Mouse (Mus musculus): ENCODE data around the gene Qpctl. TPM values are rescaled to one million over a fixed set of nuclear protein-coding genes. Genes with fewer than 3 reads are reported as not detected.
A peak's percentile ranks its signal among the peaks of the same experiment; 100 is the strongest.

Qpctl gene
- polyA plus RNA-seq, 1 experiment from 2014 or later, result 6.4 TPM

DNA sequence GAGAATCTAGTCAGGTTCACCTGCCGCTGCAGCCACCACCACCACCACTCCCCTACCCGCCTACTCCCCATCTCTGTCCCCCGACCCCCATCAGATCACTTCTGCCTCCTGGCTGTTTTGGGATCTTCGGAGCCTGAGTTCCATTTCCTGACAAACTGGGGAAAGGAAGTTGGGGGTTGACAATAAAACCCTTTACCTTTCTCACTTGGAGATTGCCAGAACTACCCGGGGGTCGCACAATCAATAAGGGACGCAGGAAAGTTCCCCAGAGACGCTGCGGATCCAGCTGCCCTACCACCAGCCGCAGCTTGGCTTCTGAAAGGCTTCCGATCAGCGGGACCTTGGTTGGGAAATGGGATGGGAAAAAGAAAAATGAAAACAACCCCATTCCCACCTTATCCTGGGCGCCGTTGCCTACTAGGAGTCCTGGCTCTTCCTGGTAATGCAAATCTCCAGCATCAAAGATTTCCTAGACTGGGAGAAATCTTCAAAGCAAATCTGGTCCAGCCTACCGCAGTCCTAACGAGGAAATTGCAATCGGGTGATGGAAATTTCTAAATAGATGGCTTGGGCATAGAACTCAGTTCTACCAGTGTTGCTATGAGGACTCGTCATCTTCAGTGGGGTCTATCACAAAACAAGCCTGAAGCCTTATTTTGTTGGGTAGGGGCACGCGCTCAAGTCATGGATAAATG is 764 bp downstream of the Qpctl start:
- WGBS (ENCODE audit: insufficient replicate concordance), result 14% methylated on average over 20 of the region's 20 CpGs
- Histone ChIP-seq H3K9me3 (replicated peaks; ENCODE audit: control insufficient read depth, low read length) (no peaks in the 10 kb centered on the region), H3K4me1 (ENCODE audit: control insufficient read depth, insufficient read depth, low read length) (peaks cover 14% of the 10 kb centered on the region), H3K27ac (ENCODE audit: low read depth, low read length) (peak overlapping the region; percentile 73; the same call in 1 of the 2 replicates), H3K9ac (ENCODE audit: low read depth, low read length) (peak overlapping the region; percentile 66), H3K27me3 (ENCODE audit: control insufficient read depth, insufficient read depth, low read length) (no peaks in the 10 kb centered on the region), H3K4me3 (ENCODE audit: low read depth, low read length) (peak overlapping the region; percentile 70), H3K36me3 (ENCODE audit: control insufficient read depth, insufficient read depth, low read length) (peaks cover 14% of the 10 kb centered on the region), H3K4me2 (peak overlapping the region; percentile 79)
- no peak for ATAC-seq (replicated peaks; ENCODE audit: insufficient number of reproducible peaks, low FRiP score, low TSS enrichment)

DNA sequence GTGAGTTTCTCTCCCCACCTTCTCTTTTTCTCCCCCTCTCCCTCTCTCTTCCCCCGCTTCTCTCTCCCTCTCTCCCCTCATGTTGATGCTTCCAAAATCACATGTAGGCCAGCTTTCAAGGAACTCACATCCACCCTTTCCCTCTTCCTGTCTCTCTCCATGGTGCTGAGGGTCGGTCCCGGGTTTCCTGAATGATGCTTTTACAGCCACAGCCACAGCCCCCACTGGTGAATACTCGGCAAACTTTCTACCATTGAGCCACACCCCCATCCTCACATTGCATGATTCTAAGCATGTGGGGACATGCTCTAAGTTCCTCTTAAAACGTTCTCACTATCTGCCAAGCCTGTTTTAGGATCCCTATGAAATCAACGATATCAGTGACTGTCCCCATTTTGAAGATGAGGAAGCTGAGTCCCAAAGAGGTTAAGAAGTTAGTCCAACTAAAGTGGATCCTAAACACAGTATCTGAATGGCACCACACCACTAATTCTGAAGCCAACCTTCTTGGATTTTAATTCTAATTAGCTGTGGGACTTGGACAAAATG is 1.5 kb downstream of the Qpctl start:
- no peaks in the 10 kb centered on the region for H3K27me3 ChIP-seq (ENCODE audit: control insufficient read depth, insufficient read depth, low read length)
- H3K27ac ChIP-seq (ENCODE audit: low read depth, low read length), result no peak overlapping the region
- H3K4me1 ChIP-seq (ENCODE audit: control insufficient read depth, insufficient read depth, low read length), result peaks cover 14% of the 10 kb centered on the region
- WGBS (ENCODE audit: insufficient replicate concordance), result 46% methylated on average over 6 of the region's 6 CpGs
- no peaks in the 10 kb centered on the region for H3K9me3 ChIP-seq (replicated peaks; ENCODE audit: control insufficient read depth, low read length)
- no peak overlapping the region; the same call in 1 of the 2 replicates for H3K4me2 ChIP-seq
- no peak for ATAC-seq (replicated peaks; ENCODE audit: insufficient number of reproducible peaks, low FRiP score, low TSS enrichment)
- H3K36me3 ChIP-seq (ENCODE audit: control insufficient read depth, insufficient read depth, low read length), result peaks cover 7% of the 10 kb centered on the region; the same call in 1 of the 2 replicates
- no peak overlapping the region for H3K4me3 ChIP-seq (ENCODE audit: low read depth, low read length)
- H3K9ac ChIP-seq (ENCODE audit: low read depth, low read length), result no peak overlapping the region

DNA sequence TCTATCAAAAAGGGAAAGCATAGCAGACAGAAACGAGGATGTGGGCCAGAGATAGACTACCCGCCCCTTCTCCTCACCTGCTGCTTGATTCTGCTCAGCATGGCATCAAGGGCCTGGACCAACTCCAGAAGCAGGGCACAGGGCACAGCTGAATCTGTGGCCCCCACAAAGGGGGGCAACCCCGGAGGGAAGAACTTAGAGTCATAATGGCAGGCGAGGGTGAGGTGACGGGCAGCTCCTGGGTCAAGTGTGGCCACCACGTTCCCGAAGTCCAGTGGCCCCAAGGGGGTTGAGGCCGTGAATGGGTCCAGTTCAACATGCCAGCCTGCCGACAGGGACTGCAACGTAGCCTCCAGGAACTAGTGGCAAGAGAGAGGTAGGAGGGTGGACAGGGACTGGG is 2.3 kb downstream of the Qpctl start:
- Histone ChIP-seq H3K4me1 (ENCODE audit: control insufficient read depth, insufficient read depth, low read length) (peaks cover 14% of the 10 kb centered on the region), H3K27ac (ENCODE audit: low read depth, low read length) (no peak overlapping the region), H3K27me3 (ENCODE audit: control insufficient read depth, insufficient read depth, low read length) (no peaks in the 10 kb centered on the region), H3K4me3 (ENCODE audit: low read depth, low read length) (no peak overlapping the region), H3K9ac (ENCODE audit: low read depth, low read length) (no peak overlapping the region), H3K4me2 (no peak overlapping the region), H3K9me3 (replicated peaks; ENCODE audit: control insufficient read depth, low read length) (no peaks in the 10 kb centered on the region), H3K36me3 (ENCODE audit: control insufficient read depth, insufficient read depth, low read length) (peaks cover 5% of the 10 kb centered on the region; the same call in 1 of the 2 replicates)
- no peak for ATAC-seq (replicated peaks; ENCODE audit: insufficient number of reproducible peaks, low FRiP score, low TSS enrichment)
- WGBS (ENCODE audit: insufficient replicate concordance), result 85% methylated on average over 10 of the region's 10 CpGs

DNA sequence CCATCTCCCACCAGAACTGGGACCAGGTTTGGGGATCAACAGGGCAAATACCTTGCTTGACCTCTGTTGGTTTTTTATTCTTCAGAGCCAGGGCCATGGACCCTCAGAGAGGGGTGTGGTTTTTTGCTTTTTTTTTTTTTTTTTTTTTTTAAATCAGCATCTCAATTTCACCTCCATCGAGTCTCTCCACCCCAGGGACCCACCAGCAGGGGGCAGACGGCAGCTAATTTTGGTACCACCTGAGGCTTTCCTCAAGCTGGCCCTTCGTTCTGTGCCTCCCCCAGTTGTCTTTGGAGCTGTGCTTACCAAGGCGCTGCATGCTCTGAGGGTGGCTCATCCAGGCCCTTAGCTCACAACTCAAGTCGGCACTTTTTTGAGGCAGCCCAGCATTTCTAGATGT is 11.7 kb downstream of the Qpctl start:
- Histone ChIP-seq H3K4me3 (ENCODE audit: low read depth, low read length) (no peak overlapping the region), H3K9ac (ENCODE audit: low read depth, low read length) (no peak overlapping the region), H3K36me3 (ENCODE audit: control insufficient read depth, insufficient read depth, low read length) (peaks cover 32% of the 10 kb centered on the region), H3K4me1 (ENCODE audit: control insufficient read depth, insufficient read depth, low read length) (no peaks in the 10 kb centered on the region), H3K27ac (ENCODE audit: low read depth, low read length) (no peak overlapping the region), H3K9me3 (replicated peaks; ENCODE audit: control insufficient read depth, low read length) (no peaks in the 10 kb centered on the region), H3K4me2 (no peak overlapping the region), H3K27me3 (ENCODE audit: control insufficient read depth, insufficient read depth, low read length) (no peaks in the 10 kb centered on the region)
- no peak for ATAC-seq (replicated peaks; ENCODE audit: insufficient number of reproducible peaks, low FRiP score, low TSS enrichment)
- 47% methylated on average over 5 of the region's 5 CpGs for WGBS (ENCODE audit: insufficient replicate concordance)

DNA sequence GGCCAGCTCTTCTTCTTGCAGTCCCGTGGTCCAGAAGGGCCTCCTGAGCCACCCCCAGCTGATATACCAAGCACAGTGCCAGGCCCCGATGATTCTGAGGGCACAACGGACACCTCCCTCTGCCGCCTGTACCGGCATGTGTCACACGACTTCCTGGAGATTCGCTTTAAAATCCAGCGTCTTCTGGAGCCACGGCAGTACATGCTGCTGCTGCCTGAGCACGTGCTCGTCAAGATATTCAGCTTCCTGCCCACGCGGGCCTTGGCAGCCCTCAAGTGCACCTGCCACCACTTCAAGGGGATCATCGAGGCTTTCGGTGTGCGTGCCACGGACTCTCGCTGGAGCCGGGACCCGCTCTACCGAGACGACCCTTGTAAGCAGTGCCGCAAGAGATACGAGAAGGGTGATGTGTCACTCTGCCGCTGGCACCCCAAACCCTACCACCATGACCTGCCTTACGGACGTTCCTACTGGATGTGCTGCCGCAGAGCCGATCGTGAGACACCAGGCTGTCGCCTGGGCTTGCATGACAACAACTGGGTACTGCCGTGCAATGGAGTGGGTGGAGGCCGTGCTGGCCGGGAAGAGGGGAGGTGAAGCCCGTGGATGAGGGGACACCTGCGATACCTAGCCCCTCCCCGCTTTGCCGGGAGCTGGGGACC is 12.3 kb downstream of the Qpctl start:
- H3K4me2 ChIP-seq, result no peak overlapping the region
- H3K36me3 ChIP-seq (ENCODE audit: control insufficient read depth, insufficient read depth, low read length), result peaks cover 32% of the 10 kb centered on the region
- 87% methylated on average over 38 of the region's 38 CpGs for WGBS (ENCODE audit: insufficient replicate concordance)
- H3K4me1 ChIP-seq (ENCODE audit: control insufficient read depth, insufficient read depth, low read length), result peaks cover 3% of the 10 kb centered on the region; the same call in 1 of the 2 replicates
- H3K27ac ChIP-seq (ENCODE audit: low read depth, low read length), result no peak overlapping the region
- H3K27me3 ChIP-seq (ENCODE audit: control insufficient read depth, insufficient read depth, low read length), result no peaks in the 10 kb centered on the region
- no peak for ATAC-seq (replicated peaks; ENCODE audit: insufficient number of reproducible peaks, low FRiP score, low TSS enrichment)
- H3K9ac ChIP-seq (ENCODE audit: low read depth, low read length), result no peak overlapping the region
- H3K4me3 ChIP-seq (ENCODE audit: low read depth, low read length), result no peak overlapping the region
- no peaks in the 10 kb centered on the region for H3K9me3 ChIP-seq (replicated peaks; ENCODE audit: control insufficient read depth, low read length)

DNA sequence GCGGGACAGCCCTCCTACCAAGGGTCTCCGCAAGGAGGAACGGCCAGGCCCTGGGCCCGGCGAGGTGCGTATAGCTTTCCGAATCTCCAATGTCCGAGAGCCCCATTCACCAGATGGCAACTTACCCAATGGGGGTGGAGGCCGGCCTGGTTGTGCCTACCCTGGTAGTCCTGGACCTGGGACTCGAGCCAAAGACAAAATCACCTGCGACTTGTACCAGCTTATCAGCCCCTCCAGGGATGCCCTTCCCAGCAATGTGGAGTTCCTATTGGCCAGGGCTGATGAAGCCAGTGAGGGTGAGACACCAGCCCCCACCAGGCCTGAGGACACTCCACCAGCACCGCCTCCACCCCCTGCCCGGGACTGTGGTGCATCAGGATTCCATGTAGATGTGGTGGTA is 12.9 kb downstream of the Qpctl start:
- Histone ChIP-seq H3K36me3 (ENCODE audit: control insufficient read depth, insufficient read depth, low read length) (peaks cover 32% of the 10 kb centered on the region), H3K4me1 (ENCODE audit: control insufficient read depth, insufficient read depth, low read length) (peaks cover 5% of the 10 kb centered on the region; the same call in 1 of the 2 replicates), H3K27me3 (ENCODE audit: control insufficient read depth, insufficient read depth, low read length) (no peaks in the 10 kb centered on the region), H3K4me2 (no peak overlapping the region), H3K9ac (ENCODE audit: low read depth, low read length) (no peak overlapping the region), H3K9me3 (replicated peaks; ENCODE audit: control insufficient read depth, low read length) (no peaks in the 10 kb centered on the region), H3K27ac (ENCODE audit: low read depth, low read length) (no peak overlapping the region), H3K4me3 (ENCODE audit: low read depth, low read length) (no peak overlapping the region)
- ATAC-seq (replicated peaks; ENCODE audit: insufficient number of reproducible peaks, low FRiP score, low TSS enrichment), result no peak
- 98% methylated on average over 13 of the region's 13 CpGs for WGBS (ENCODE audit: insufficient replicate concordance)

DNA sequence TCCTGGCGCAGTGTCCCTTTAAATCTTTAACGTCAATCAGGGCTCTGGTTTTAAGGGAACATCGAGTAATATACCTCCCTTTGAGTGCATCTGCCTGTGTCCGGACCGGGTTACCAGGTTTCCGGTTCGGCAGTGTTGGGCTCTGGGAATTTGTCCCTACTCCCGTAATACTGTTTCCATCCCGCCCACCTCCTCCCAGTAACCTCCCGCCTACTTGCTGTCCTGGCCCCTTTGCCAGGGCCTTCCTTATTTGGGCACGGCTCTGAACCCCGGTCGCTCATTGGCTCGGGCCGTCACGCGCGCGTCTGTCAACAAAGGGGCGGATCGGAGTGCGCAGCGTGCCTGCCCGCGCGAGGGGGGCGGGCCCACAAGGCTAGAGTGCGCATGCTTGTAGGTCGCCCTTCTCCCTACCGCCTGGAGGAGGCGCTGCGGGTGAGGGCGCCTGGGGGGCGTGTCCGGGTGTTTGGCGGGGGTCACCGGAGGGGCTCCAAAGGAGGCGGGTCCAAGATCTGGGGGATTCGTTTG is 17.7 kb downstream of the Qpctl start:
- Histone ChIP-seq H3K4me3 (ENCODE audit: low read depth, low read length) (peak overlapping the region; percentile 45), H3K9ac (ENCODE audit: low read depth, low read length) (peak overlapping the region; percentile 68), H3K27me3 (ENCODE audit: control insufficient read depth, insufficient read depth, low read length) (no peaks in the 10 kb centered on the region), H3K36me3 (ENCODE audit: control insufficient read depth, insufficient read depth, low read length) (peaks cover 13% of the 10 kb centered on the region), H3K27ac (ENCODE audit: low read depth, low read length) (peak overlapping the region; percentile 75), H3K4me2 (peak overlapping the region; percentile 69), H3K4me1 (ENCODE audit: control insufficient read depth, insufficient read depth, low read length) (peaks cover 5% of the 10 kb centered on the region; the same call in 1 of the 2 replicates), H3K9me3 (replicated peaks; ENCODE audit: control insufficient read depth, low read length) (no peaks in the 10 kb centered on the region)
- WGBS (ENCODE audit: insufficient replicate concordance), result under 1% methylated on average over 39 of the region's 39 CpGs
- peak; percentile 96 for ATAC-seq (replicated peaks; ENCODE audit: insufficient number of reproducible peaks, low FRiP score, low TSS enrichment)

DNA sequence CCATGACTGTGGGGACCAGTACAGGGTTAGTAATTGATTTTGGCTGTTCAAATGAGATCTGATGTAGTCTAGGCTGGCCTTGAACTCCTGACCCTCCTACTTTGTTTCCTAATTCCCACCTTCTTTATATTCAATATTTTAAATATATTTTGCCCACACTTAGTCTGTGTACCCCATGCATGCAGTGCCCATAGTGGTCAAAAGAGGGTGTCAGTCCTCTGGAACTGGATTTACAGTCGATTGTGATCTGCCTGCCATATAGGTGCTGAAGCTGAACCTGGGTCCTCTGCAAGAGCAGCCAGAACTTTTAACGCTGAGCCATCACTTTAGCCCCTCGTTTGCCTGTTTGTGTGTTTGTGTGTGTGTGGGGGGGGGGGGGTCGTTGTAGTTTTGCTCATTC is 18.4 kb downstream of the Qpctl start:
- H3K27me3 ChIP-seq (ENCODE audit: control insufficient read depth, insufficient read depth, low read length), result no peaks in the 10 kb centered on the region
- ATAC-seq (replicated peaks; ENCODE audit: insufficient number of reproducible peaks, low FRiP score, low TSS enrichment), result no peak
- peaks cover 6% of the 10 kb centered on the region for H3K36me3 ChIP-seq (ENCODE audit: control insufficient read depth, insufficient read depth, low read length)
- peak overlapping the region; percentile 69 for H3K4me2 ChIP-seq
- H3K9ac ChIP-seq (ENCODE audit: low read depth, low read length), result peak overlapping the region; percentile 47; the same call in 1 of the 2 replicates
- H3K27ac ChIP-seq (ENCODE audit: low read depth, low read length), result peak overlapping the region; percentile 75
- H3K4me1 ChIP-seq (ENCODE audit: control insufficient read depth, insufficient read depth, low read length), result peaks cover 5% of the 10 kb centered on the region; the same call in 1 of the 2 replicates
- no peaks in the 10 kb centered on the region for H3K9me3 ChIP-seq (replicated peaks; ENCODE audit: control insufficient read depth, low read length)
- 28% methylated on average over 4 of the region's 4 CpGs for WGBS (ENCODE audit: insufficient replicate concordance)
- peak overlapping the region; percentile 45 for H3K4me3 ChIP-seq (ENCODE audit: low read depth, low read length)

All from heart, embryonic 11.5 days (tissue).